Mouse (Mus musculus): ENCODE results near the gene Kidins220. TPM values are rescaled to one million over a fixed set of nuclear protein-coding genes. Genes with fewer than 3 reads are reported as not detected.

The Kidins220 gene
- polyA plus RNA-seq, 2 experiments, result 31.6 to 46.1 TPM

GRCm38 (mm10) chr12:25103911-25104310, 129.2 kb downstream of the Kidins220 start:
- Histone ChIP-seq H3K27ac (replicated peaks; ENCODE audit: low read depth, low read length) (no peak overlapping the region), H3K9ac (ENCODE audit: low read depth, low read length, severe bottlenecking) (no peak overlapping the region), H3K4me3 (replicated peaks; ENCODE audit: low read length) (no peak overlapping the region), H3K36me3 (ENCODE audit: control insufficient read depth, insufficient read depth, low read length) (no peaks in the 10 kb centered on the region), H3K9me3 (ENCODE audit: control insufficient read depth, low read length) (no peaks in the 10 kb centered on the region), H3K4me1 (ENCODE audit: control insufficient read depth, insufficient read depth, low read length) (peaks cover 11% of the 10 kb centered on the region), H3K4me2 (replicated peaks; ENCODE audit: low read depth, low read length, severe bottlenecking) (no peak overlapping the region), H3K27me3 (ENCODE audit: control insufficient read depth, insufficient read depth, low read length) (no peaks in the 10 kb centered on the region)
- no peak for TF ChIP-seq POLR2A (IDR thresholded peaks at IDR 0.05; ENCODE audit: borderline replicate concordance, extremely low read depth, insufficient read depth, insufficient read length)
- 57% methylated on average over 6 of the region's 6 CpGs for WGBS
- no peak for ATAC-seq (ENCODE audit: low FRiP score, low read depth)
- DNase-seq (ENCODE audit: low spot score), result no peak

DNA sequence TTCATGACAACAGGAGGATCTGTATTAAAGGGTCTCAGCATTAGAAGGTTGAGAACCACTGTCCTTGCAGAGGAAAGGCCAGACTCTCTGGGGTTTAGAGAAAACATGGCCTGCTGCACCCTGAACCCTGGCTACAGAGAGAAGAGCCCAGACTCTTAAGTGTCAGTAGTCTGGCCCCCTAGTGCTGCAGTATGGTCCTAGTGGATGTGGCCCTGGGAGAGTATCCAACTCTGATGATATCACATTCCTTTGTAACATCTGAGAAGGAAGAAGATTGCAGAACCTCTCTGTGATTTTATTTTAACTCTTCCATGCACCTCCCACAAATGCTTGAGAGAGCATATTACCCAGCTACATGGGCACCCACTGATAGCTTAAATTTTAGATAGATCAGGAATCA, 129.8 kb downstream of the Kidins220 start:
- no peak for ATAC-seq (ENCODE audit: low FRiP score, low read depth)
- Histone ChIP-seq H3K4me1 (ENCODE audit: control insufficient read depth, insufficient read depth, low read length) (peaks cover 11% of the 10 kb centered on the region), H3K9ac (ENCODE audit: low read depth, low read length, severe bottlenecking) (no peak overlapping the region), H3K27me3 (ENCODE audit: control insufficient read depth, insufficient read depth, low read length) (no peaks in the 10 kb centered on the region), H3K27ac (replicated peaks; ENCODE audit: low read depth, low read length) (no peak overlapping the region), H3K9me3 (ENCODE audit: control insufficient read depth, low read length) (no peaks in the 10 kb centered on the region), H3K4me2 (replicated peaks; ENCODE audit: low read depth, low read length, severe bottlenecking) (no peak overlapping the region), H3K36me3 (ENCODE audit: control insufficient read depth, insufficient read depth, low read length) (no peaks in the 10 kb centered on the region), H3K4me3 (replicated peaks; ENCODE audit: low read length) (no peak overlapping the region)
- no peak for DNase-seq (ENCODE audit: low spot score)
- no peak for TF ChIP-seq POLR2A (IDR thresholded peaks at IDR 0.05; ENCODE audit: borderline replicate concordance, extremely low read depth, insufficient read depth, insufficient read length)

GRCm38 (mm10) chr12:25108865-25109264, 134.1 kb downstream of the Kidins220 start:
- no peak; the same call in 1 of the 2 replicates for ATAC-seq (ENCODE audit: low FRiP score, low read depth)

GRCm38 (mm10) chr12:25109971-25110681, 135.4 kb downstream of the Kidins220 start:
- Histone ChIP-seq H3K4me1 (ENCODE audit: control insufficient read depth, insufficient read depth, low read length) (no peaks in the 10 kb centered on the region), H3K27me3 (ENCODE audit: control insufficient read depth, insufficient read depth, low read length) (no peaks in the 10 kb centered on the region), H3K9me3 (ENCODE audit: control insufficient read depth, low read length) (no peaks in the 10 kb centered on the region), H3K36me3 (ENCODE audit: control insufficient read depth, insufficient read depth, low read length) (no peaks in the 10 kb centered on the region), H3K27ac (replicated peaks; ENCODE audit: low read depth, low read length) (no peak overlapping the region), H3K4me3 (replicated peaks; ENCODE audit: low read length) (no peak overlapping the region), H3K9ac (ENCODE audit: low read depth, low read length, severe bottlenecking) (no peak overlapping the region), H3K4me2 (replicated peaks; ENCODE audit: low read depth, low read length, severe bottlenecking) (no peak overlapping the region)
- DNase-seq (ENCODE audit: low spot score), result no peak
- 67% methylated on average over 7 of the region's 7 CpGs for WGBS
- TF ChIP-seq POLR2A (IDR thresholded peaks at IDR 0.05; ENCODE audit: borderline replicate concordance, extremely low read depth, insufficient read depth, insufficient read length), result no peak
- ATAC-seq (ENCODE audit: low FRiP score, low read depth), result no peak

More at GRCm38 (mm10) chr12:25108865-25109264, 134.1 kb downstream of the Kidins220 start:
- no peaks in the 10 kb centered on the region for H3K9me3 ChIP-seq (ENCODE audit: control insufficient read depth, low read length)
- no peak overlapping the region for H3K9ac ChIP-seq (ENCODE audit: low read depth, low read length, severe bottlenecking)
- no peaks in the 10 kb centered on the region for H3K27me3 ChIP-seq (ENCODE audit: control insufficient read depth, insufficient read depth, low read length)
- no peak overlapping the region for H3K4me3 ChIP-seq (replicated peaks; ENCODE audit: low read length)
- DNase-seq (ENCODE audit: low spot score), result no peak
- no peaks in the 10 kb centered on the region for H3K36me3 ChIP-seq (ENCODE audit: control insufficient read depth, insufficient read depth, low read length)
- WGBS, result 50% methylated on average over 2 of the region's 2 CpGs
- H3K4me1 ChIP-seq (ENCODE audit: control insufficient read depth, insufficient read depth, low read length), result 0 out of 2 replicates have a peak, but pooled peaks cover 2% of the 10 kb centered on the region
- TF ChIP-seq POLR2A (IDR thresholded peaks at IDR 0.05; ENCODE audit: borderline replicate concordance, extremely low read depth, insufficient read depth, insufficient read length), result no peak
- H3K4me2 ChIP-seq (replicated peaks; ENCODE audit: low read depth, low read length, severe bottlenecking), result no peak overlapping the region
- H3K27ac ChIP-seq (replicated peaks; ENCODE audit: low read depth, low read length), result no peak overlapping the region

GRCm38 (mm10) chr12:25110682-25111078, 136.0 kb downstream of the Kidins220 start:
- H3K36me3 ChIP-seq (ENCODE audit: control insufficient read depth, insufficient read depth, low read length), result no peaks in the 10 kb centered on the region
- no peak for ATAC-seq (ENCODE audit: low FRiP score, low read depth)
- no peaks in the 10 kb centered on the region for H3K27me3 ChIP-seq (ENCODE audit: control insufficient read depth, insufficient read depth, low read length)
- H3K4me3 ChIP-seq (replicated peaks; ENCODE audit: low read length), result no peak overlapping the region
- TF ChIP-seq POLR2A (IDR thresholded peaks at IDR 0.05; ENCODE audit: borderline replicate concordance, extremely low read depth, insufficient read depth, insufficient read length), result no peak
- DNase-seq (ENCODE audit: low spot score), result no peak
- no peaks in the 10 kb centered on the region for H3K9me3 ChIP-seq (ENCODE audit: control insufficient read depth, low read length)
- no peak overlapping the region for H3K9ac ChIP-seq (ENCODE audit: low read depth, low read length, severe bottlenecking)
- no peaks in the 10 kb centered on the region for H3K4me1 ChIP-seq (ENCODE audit: control insufficient read depth, insufficient read depth, low read length)
- 89% methylated on average over 7 of the region's 7 CpGs for WGBS
- H3K4me2 ChIP-seq (replicated peaks; ENCODE audit: low read depth, low read length, severe bottlenecking), result no peak overlapping the region
- no peak overlapping the region for H3K27ac ChIP-seq (replicated peaks; ENCODE audit: low read depth, low read length)

Other genes starting within 250 kb of the Kidins220 start
- gene Mboat2, start 144.0 kb upstream of the Kidins220 start, polyA plus RNA-seq (2012; rRNA removed), result 24.7 and 25.2 TPM in 2 replicates
- 66.4 and 70.5 TPM in 2 replicates for gene Mboat2, start 144.0 kb upstream of the Kidins220 start, polyA plus RNA-seq (2014; fragmentation: Nextera tagmentation; extraction: Ambion mirVana)
- 162 and 165 TPM in 2 replicates for gene Id2, start 122.2 kb downstream of the Kidins220 start, polyA plus RNA-seq (2012; rRNA removed)
- 317 and 350 TPM in 2 replicates for gene Id2, start 122.2 kb downstream of the Kidins220 start, polyA plus RNA-seq (2014; fragmentation: Nextera tagmentation; extraction: Ambion mirVana)

Data from limb, embryonic 14.5 days (tissue).